Mouse (Mus musculus): ENCODE measurements around the gene Nucks1. TPM values are rescaled to one million over a fixed set of nuclear protein-coding genes. Genes with fewer than 3 reads are reported as not detected.

The Nucks1 gene
- polyA plus RNA-seq, 1 experiment, result 70.7 TPM

- no peak for TF ChIP-seq POLR2A (IDR thresholded peaks at IDR 0.05; ENCODE audit: borderline replicate concordance, low read depth, low read length)
- no peak for TF ChIP-seq CTCF (IDR thresholded peaks at IDR 0.05; ENCODE audit: low read depth, low read length)
- peak overlapping the region; percentile 23; the same call in 1 of the 2 replicates for H3K27ac ChIP-seq (ENCODE audit: insufficient read depth, low read depth, low read length)
- peaks cover 6% of the 10 kb centered on the region for H3K4me1 ChIP-seq (ENCODE audit: control insufficient read depth, insufficient read depth, low read length)
- no peak overlapping the region for H3K4me3 ChIP-seq (ENCODE audit: insufficient read depth, low read length)
Observed at GRCm38 (mm10) chr1:131942621-131943590, 32.6 kb downstream of the Nucks1 start.

- TF ChIP-seq CTCF (IDR thresholded peaks at IDR 0.05; ENCODE audit: low read depth, low read length) (no peak), POLR2A (IDR thresholded peaks at IDR 0.05; ENCODE audit: borderline replicate concordance, low read depth, low read length) (no peak)
- Histone ChIP-seq H3K4me3 (ENCODE audit: insufficient read depth, low read length) (no peak overlapping the region), H3K27ac (ENCODE audit: insufficient read depth, low read depth, low read length) (no peak overlapping the region), H3K4me1 (ENCODE audit: control insufficient read depth, insufficient read depth, low read length) (peaks cover 10% of the 10 kb centered on the region)
Observed at GRCm38 (mm10) chr1:131945674-131946440, 35.5 kb downstream of the Nucks1 start.

- no peak overlapping the region for H3K27ac ChIP-seq (ENCODE audit: insufficient read depth, low read depth, low read length)
- TF ChIP-seq CTCF (IDR thresholded peaks at IDR 0.05; ENCODE audit: low read depth, low read length) (no peak), POLR2A (IDR thresholded peaks at IDR 0.05; ENCODE audit: borderline replicate concordance, low read depth, low read length) (no peak)
- no peak overlapping the region for H3K4me3 ChIP-seq (ENCODE audit: insufficient read depth, low read length)
Observed at GRCm38 (mm10) chr1:131946462-131947215, 36.3 kb downstream of the Nucks1 start.

GRCm38 (mm10) chr1:131947997-131948525 lies 37.7 kb downstream of the Nucks1 start:
- H3K4me3 ChIP-seq (ENCODE audit: insufficient read depth, low read length), result no peak overlapping the region
- H3K4me1 ChIP-seq (ENCODE audit: control insufficient read depth, insufficient read depth, low read length), result peaks cover 4% of the 10 kb centered on the region; the same call in 1 of the 2 replicates
- TF ChIP-seq CTCF (IDR thresholded peaks at IDR 0.05; ENCODE audit: low read depth, low read length), result no peak
- no peak for TF ChIP-seq POLR2A (IDR thresholded peaks at IDR 0.05; ENCODE audit: borderline replicate concordance, low read depth, low read length)
- no peak overlapping the region for H3K27ac ChIP-seq (ENCODE audit: insufficient read depth, low read depth, low read length)

More at GRCm38 (mm10) chr1:131946462-131947215, 36.3 kb downstream of the Nucks1 start:
- H3K4me1 ChIP-seq (ENCODE audit: control insufficient read depth, insufficient read depth, low read length), result peaks cover 8% of the 10 kb centered on the region

DNA sequence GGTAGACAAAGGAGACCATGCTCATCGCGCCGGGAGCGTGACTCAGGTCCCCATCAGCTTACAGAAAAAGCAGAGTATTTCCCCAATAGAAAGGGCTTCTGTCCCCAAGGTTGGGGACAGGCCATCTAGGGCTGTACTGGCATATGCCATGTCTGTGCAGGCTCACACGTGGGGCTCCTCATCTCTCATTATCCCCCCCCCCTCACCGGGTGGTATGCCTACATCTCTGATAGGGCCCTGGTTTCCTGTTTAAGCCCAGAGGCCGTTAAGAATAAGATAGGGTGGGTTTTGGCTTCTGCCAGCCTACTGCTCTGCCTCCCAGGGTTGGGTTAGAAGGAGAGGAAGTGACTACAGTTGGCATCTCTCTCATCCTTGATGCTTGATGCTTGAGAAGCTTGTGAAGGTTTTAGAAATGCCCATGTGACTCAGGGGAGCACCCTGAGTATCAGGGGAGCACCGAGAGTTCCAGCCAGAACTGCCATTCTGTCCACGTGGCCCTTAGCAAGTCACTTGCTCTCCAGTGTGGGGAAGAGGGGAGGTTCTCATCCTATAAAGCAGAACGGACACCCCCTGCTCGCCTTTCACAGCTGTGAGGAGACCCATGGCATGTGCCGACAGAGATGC lies 44.0 kb downstream of the Nucks1 start:
- 0 out of 2 replicates have a peak, but pooled peaks cover 2% of the 10 kb centered on the region for H3K4me1 ChIP-seq (ENCODE audit: control insufficient read depth, insufficient read depth, low read length)
- no peak overlapping the region for H3K27ac ChIP-seq (ENCODE audit: insufficient read depth, low read depth, low read length)
- no peak overlapping the region for H3K4me3 ChIP-seq (ENCODE audit: insufficient read depth, low read length)
- TF ChIP-seq CTCF (IDR thresholded peaks at IDR 0.05; ENCODE audit: low read depth, low read length), result no peak
- no peak for TF ChIP-seq POLR2A (IDR thresholded peaks at IDR 0.05; ENCODE audit: borderline replicate concordance, low read depth, low read length)

DNA sequence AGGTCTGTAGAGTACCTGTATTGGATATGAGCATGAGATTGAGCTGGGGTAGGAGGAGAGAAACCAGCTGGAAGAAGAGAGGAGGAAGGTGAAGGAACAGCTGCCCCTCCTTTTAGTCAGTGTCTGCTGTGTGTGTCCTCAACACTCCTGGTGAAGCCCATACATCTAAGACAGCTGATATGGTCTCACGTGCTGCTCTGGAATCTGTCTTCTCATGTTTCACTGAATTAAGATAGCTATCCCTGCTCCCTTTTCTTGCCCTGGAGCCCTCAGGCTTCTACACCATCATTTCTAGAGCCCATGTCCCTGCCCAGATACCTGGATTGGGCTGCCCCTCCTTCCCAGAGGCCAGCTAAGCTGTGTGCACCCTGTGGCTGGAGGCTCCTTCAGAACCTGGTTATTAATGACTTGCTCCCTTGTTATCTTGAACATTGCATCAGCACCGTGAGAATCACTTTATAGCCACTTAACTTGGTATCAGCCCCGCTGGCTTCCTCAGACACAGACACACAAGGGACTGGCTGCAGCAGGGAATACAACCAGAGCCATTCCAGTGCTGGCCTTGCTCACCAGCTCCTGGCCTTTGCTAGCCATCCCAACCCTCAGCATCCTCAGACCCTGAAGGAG lies 44.9 kb downstream of the Nucks1 start:
- Histone ChIP-seq H3K4me1 (ENCODE audit: control insufficient read depth, insufficient read depth, low read length) (0 out of 2 replicates have a peak, but pooled peaks cover 2% of the 10 kb centered on the region), H3K27ac (ENCODE audit: insufficient read depth, low read depth, low read length) (no peak overlapping the region), H3K4me3 (ENCODE audit: insufficient read depth, low read length) (no peak overlapping the region)
- TF ChIP-seq POLR2A (IDR thresholded peaks at IDR 0.05; ENCODE audit: borderline replicate concordance, low read depth, low read length) (no peak), CTCF (IDR thresholded peaks at IDR 0.05; ENCODE audit: low read depth, low read length) (no peak)

DNA sequence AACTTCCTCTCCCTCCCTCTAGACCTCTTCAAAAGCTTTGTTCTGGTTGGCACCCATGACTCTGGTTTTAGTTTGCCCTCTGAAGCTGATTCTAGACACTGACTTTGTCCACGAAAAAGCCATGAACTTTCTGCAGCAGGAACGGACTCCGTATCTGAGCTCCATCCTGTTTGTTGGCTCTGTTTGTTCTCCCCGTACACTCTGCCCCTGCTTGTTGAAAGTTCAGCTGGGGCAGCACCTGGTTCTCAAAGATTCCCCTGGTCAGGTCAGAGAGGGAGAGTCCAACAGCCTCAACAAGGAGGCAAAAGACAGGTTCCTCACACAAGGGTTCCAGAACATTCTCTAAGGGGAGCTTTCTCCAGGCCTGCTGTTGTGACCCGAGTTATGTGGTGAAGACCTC lies 47.1 kb downstream of the Nucks1 start:
- TF ChIP-seq POLR2A (IDR thresholded peaks at IDR 0.05; ENCODE audit: borderline replicate concordance, low read depth, low read length) (no peak), CTCF (IDR thresholded peaks at IDR 0.05; ENCODE audit: low read depth, low read length) (no peak)
- Histone ChIP-seq H3K27ac (ENCODE audit: insufficient read depth, low read depth, low read length) (no peak overlapping the region), H3K4me3 (ENCODE audit: insufficient read depth, low read length) (no peak overlapping the region), H3K4me1 (ENCODE audit: control insufficient read depth, insufficient read depth, low read length) (peaks cover 2% of the 10 kb centered on the region; the same call in 1 of the 2 replicates)

DNA sequence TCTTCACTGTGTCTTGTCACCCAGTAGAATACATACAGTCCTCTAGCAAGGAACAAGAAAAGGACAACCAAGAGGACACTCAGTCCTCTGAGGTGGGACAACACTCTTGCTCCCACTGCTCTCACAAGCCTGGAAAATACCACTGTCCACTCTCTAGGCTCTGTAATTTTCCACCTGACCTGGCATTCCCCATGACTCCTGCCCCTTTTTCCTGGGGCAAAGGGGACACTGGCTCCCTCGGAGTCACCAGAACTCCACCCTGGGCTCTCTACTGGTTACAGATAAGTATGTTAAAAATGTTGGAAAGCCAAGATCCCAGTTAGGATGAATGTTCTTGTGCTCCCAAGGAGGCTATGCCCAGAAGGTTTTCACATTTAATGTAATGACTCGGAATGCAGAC lies 50.7 kb downstream of the Nucks1 start:
- no peak overlapping the region for H3K4me3 ChIP-seq (ENCODE audit: insufficient read depth, low read length)
- H3K27ac ChIP-seq (ENCODE audit: insufficient read depth, low read depth, low read length), result no peak overlapping the region
- no peak for TF ChIP-seq CTCF (IDR thresholded peaks at IDR 0.05; ENCODE audit: low read depth, low read length)
- no peak for TF ChIP-seq POLR2A (IDR thresholded peaks at IDR 0.05; ENCODE audit: borderline replicate concordance, low read depth, low read length)
- H3K4me1 ChIP-seq (ENCODE audit: control insufficient read depth, insufficient read depth, low read length), result peaks cover 7% of the 10 kb centered on the region; the same call in 1 of the 2 replicates

Measured in bone marrow macrophage, adult 2 months (primary cell).